Mouse (Mus musculus) gastrocnemius, postnatal 25 days (tissue): ENCODE data around the gene Dzank1. TPM values are rescaled to one million over a fixed set of nuclear protein-coding genes. Genes with fewer than 3 reads are reported as not detected.

Source experiments
- total RNA-seq, 2 experiments: library from RNA; stranded (reverse); gene quantifications; 1 replicate in 1 of 2; 2 replicates in 1 of 2; pipeline ENCODE4 v1.2.3; 2021

The Dzank1 gene
- total RNA-seq, 2 experiments from 2014 or later, result 0.13 to 0.49 TPM

Other genes with a start within 250 kb of the Dzank1 start
- not detected for gene Ovol2, start 195.3 kb downstream of the Dzank1 start, total RNA-seq
- gene Kat14, start 158.4 kb downstream of the Dzank1 start, total RNA-seq, result 10 to 100 TPM; 16.9 to 20.9 TPM
- gene Pet117, start 158.4 kb downstream of the Dzank1 start, total RNA-seq, result 1 to 10 TPM; 5.8 to 6.5 TPM
- 1 to 10 TPM; 8.8 to 9.4 TPM for gene Polr3f, start 304 bp upstream of the Dzank1 start, total RNA-seq
- gene Rbbp9, start 23.5 kb upstream of the Dzank1 start, total RNA-seq, result 1 to 10 TPM; 5.2 to 6.1 TPM
- 10 to 100 TPM; 10.5 to 13.4 TPM for gene Sec23b, start 28.8 kb upstream of the Dzank1 start, total RNA-seq
- gene Smim26, start 66.6 kb upstream of the Dzank1 start, total RNA-seq, result 10 to 100 TPM; 69.8 to 69.9 TPM
- 10 to 100 TPM in 1 of 2 experiments, 1 to 10 TPM in 1; 8.4 to 11.7 TPM for gene Dtd1, start 72.5 kb upstream of the Dzank1 start, total RNA-seq